Mouse (Mus musculus): ENCODE results near the gene Serpina3m. TPM values are rescaled to one million over a fixed set of nuclear protein-coding genes. Genes with fewer than 3 reads are reported as not detected.
A peak's percentile ranks its signal among the peaks of the same experiment; 100 is the strongest.
"Not testable (repeated sequence)": the region's sequence is repeated elsewhere in the genome, so short reads cannot be mapped to it uniquely, and the experiment has no call there.

Gene Serpina3m
- total and polyA plus RNA-seq, 2 experiments from 2014 or later = not detected

GRCm38 (mm10) chr12:104347091-104347490 is 8.8 kb downstream of the Serpina3m start:
- no peaks in the 10 kb centered on the region for H3K4me1 ChIP-seq (ENCODE audit: insufficient read depth, low read length)
- TF ChIP-seq CTCF (IDR thresholded peaks at IDR 0.05) = no peak
- DNase-seq (ENCODE audit: low spot score) = no peak
- H3K27ac ChIP-seq (ENCODE audit: low read depth, low read length) = no peak overlapping the region
- H3K9me3 ChIP-seq (ENCODE audit: low read length) = no peaks in the 10 kb centered on the region
- WGBS = 72% methylated on average over 2 of the region's 2 CpGs
- H3K4me3 ChIP-seq (ENCODE audit: low read depth, low read length) = no peak overlapping the region
- H3K9ac ChIP-seq (replicated peaks; ENCODE audit: low read length, poor library complexity, severe bottlenecking) = no peak overlapping the region
- no peaks in the 10 kb centered on the region for H3K27me3 ChIP-seq (ENCODE audit: insufficient read depth, low read length)
- H3K4me2 ChIP-seq (ENCODE audit: low read depth, low read length, poor library complexity, severe bottlenecking) = no peak overlapping the region
- no peak for ATAC-seq (ENCODE audit: low FRiP score)
- H3K36me3 ChIP-seq (ENCODE audit: insufficient read depth, low read length) = no peaks in the 10 kb centered on the region

- H3K4me2 ChIP-seq (ENCODE audit: low read depth, low read length, poor library complexity, severe bottlenecking); H3K4me3 ChIP-seq (ENCODE audit: low read depth, low read length); H3K27ac ChIP-seq (ENCODE audit: low read depth, low read length); H3K36me3 ChIP-seq (ENCODE audit: insufficient read depth, low read length); H3K9me3 ChIP-seq (ENCODE audit: low read length); ATAC-seq (ENCODE audit: low FRiP score); H3K9ac ChIP-seq (replicated peaks; ENCODE audit: low read length, poor library complexity, severe bottlenecking); H3K4me1 ChIP-seq (ENCODE audit: insufficient read depth, low read length); H3K27me3 ChIP-seq (ENCODE audit: insufficient read depth, low read length): not testable (repeated sequence)
- peak; percentile 68 for TF ChIP-seq CTCF (IDR thresholded peaks at IDR 0.05)
- WGBS = 30% methylated on average over 3 of the region's 3 CpGs
- DNase-seq (ENCODE audit: low spot score) = peak; percentile 40
These were observed 13.5 kb downstream of the Serpina3m start for GRCm38 (mm10) chr12:104351812-104352211.

GRCm38 (mm10) chr12:104356006-104356405 is 17.7 kb downstream of the Serpina3m start:
- Histone ChIP-seq H3K9me3 (ENCODE audit: low read length) (no peaks in the 10 kb centered on the region), H3K27me3 (ENCODE audit: insufficient read depth, low read length) (no peaks in the 10 kb centered on the region), H3K4me3 (ENCODE audit: low read depth, low read length) (no peak overlapping the region), H3K9ac (replicated peaks; ENCODE audit: low read length, poor library complexity, severe bottlenecking) (no peak overlapping the region), H3K36me3 (ENCODE audit: insufficient read depth, low read length) (no peaks in the 10 kb centered on the region), H3K4me2 (ENCODE audit: low read depth, low read length, poor library complexity, severe bottlenecking) (no peak overlapping the region), H3K27ac (ENCODE audit: low read depth, low read length) (no peak overlapping the region), H3K4me1 (ENCODE audit: insufficient read depth, low read length) (no peaks in the 10 kb centered on the region)
- TF ChIP-seq CTCF (IDR thresholded peaks at IDR 0.05) = no peak
- ATAC-seq (ENCODE audit: low FRiP score) (no peak), DNase-seq (ENCODE audit: low spot score) (no peak)
- 85% methylated on average over 3 of the region's 3 CpGs for WGBS

- WGBS = 90% methylated on average over 3 of the region's 3 CpGs
- no peaks in the 10 kb centered on the region for H3K9me3 ChIP-seq (ENCODE audit: low read length)
- no peak for ATAC-seq (ENCODE audit: low FRiP score)
These were observed 31.7 kb downstream of the Serpina3m start for GRCm38 (mm10) chr12:104369986-104370385.

GRCm38 (mm10) chr12:104377179-104377578 is 38.9 kb downstream of the Serpina3m start:
- 79% methylated on average over 5 of the region's 5 CpGs for WGBS
- not testable (repeated sequence) for H3K4me1 ChIP-seq (ENCODE audit: insufficient read depth, low read length)

More at GRCm38 (mm10) chr12:104369986-104370385, 31.7 kb downstream of the Serpina3m start:
- no peak for TF ChIP-seq CTCF (IDR thresholded peaks at IDR 0.05)
- Histone ChIP-seq H3K4me2 (ENCODE audit: low read depth, low read length, poor library complexity, severe bottlenecking) (no peak overlapping the region), H3K27me3 (ENCODE audit: insufficient read depth, low read length) (no peaks in the 10 kb centered on the region), H3K4me1 (ENCODE audit: insufficient read depth, low read length) (no peaks in the 10 kb centered on the region), H3K36me3 (ENCODE audit: insufficient read depth, low read length) (no peaks in the 10 kb centered on the region), H3K9ac (replicated peaks; ENCODE audit: low read length, poor library complexity, severe bottlenecking) (no peak overlapping the region), H3K4me3 (ENCODE audit: low read depth, low read length) (no peak overlapping the region), H3K27ac (ENCODE audit: low read depth, low read length) (no peak overlapping the region)
- no peak for DNase-seq (ENCODE audit: low spot score)

GRCm38 (mm10) chr12:104378351-104378750 is 40.1 kb downstream of the Serpina3m start:
- not testable (repeated sequence) for H3K9me3 ChIP-seq (ENCODE audit: low read length); H3K4me3 ChIP-seq (ENCODE audit: low read depth, low read length); DNase-seq (ENCODE audit: low spot score); H3K9ac ChIP-seq (replicated peaks; ENCODE audit: low read length, poor library complexity, severe bottlenecking); H3K27ac ChIP-seq (ENCODE audit: low read depth, low read length); H3K4me1 ChIP-seq (ENCODE audit: insufficient read depth, low read length); H3K27me3 ChIP-seq (ENCODE audit: insufficient read depth, low read length); ATAC-seq (ENCODE audit: low FRiP score); H3K4me2 ChIP-seq (ENCODE audit: low read depth, low read length, poor library complexity, severe bottlenecking); H3K36me3 ChIP-seq (ENCODE audit: insufficient read depth, low read length)
- WGBS = 74% methylated on average over 2 of the region's 2 CpGs

More at GRCm38 (mm10) chr12:104377179-104377578, 38.9 kb downstream of the Serpina3m start:
- not testable (repeated sequence) for ATAC-seq (ENCODE audit: low FRiP score); H3K36me3 ChIP-seq (ENCODE audit: insufficient read depth, low read length); H3K4me2 ChIP-seq (ENCODE audit: low read depth, low read length, poor library complexity, severe bottlenecking); DNase-seq (ENCODE audit: low spot score); H3K9ac ChIP-seq (replicated peaks; ENCODE audit: low read length, poor library complexity, severe bottlenecking); H3K9me3 ChIP-seq (ENCODE audit: low read length); H3K4me3 ChIP-seq (ENCODE audit: low read depth, low read length); H3K27me3 ChIP-seq (ENCODE audit: insufficient read depth, low read length); H3K27ac ChIP-seq (ENCODE audit: low read depth, low read length)

GRCm38 (mm10) chr12:104378815-104379214 is 40.5 kb downstream of the Serpina3m start:
- DNase-seq (ENCODE audit: low spot score); H3K4me1 ChIP-seq (ENCODE audit: insufficient read depth, low read length); H3K27ac ChIP-seq (ENCODE audit: low read depth, low read length); H3K9ac ChIP-seq (replicated peaks; ENCODE audit: low read length, poor library complexity, severe bottlenecking); H3K4me3 ChIP-seq (ENCODE audit: low read depth, low read length); H3K27me3 ChIP-seq (ENCODE audit: insufficient read depth, low read length); H3K9me3 ChIP-seq (ENCODE audit: low read length); H3K4me2 ChIP-seq (ENCODE audit: low read depth, low read length, poor library complexity, severe bottlenecking); ATAC-seq (ENCODE audit: low FRiP score); H3K36me3 ChIP-seq (ENCODE audit: insufficient read depth, low read length): not testable (repeated sequence)
- 51% methylated on average over 5 of the region's 5 CpGs for WGBS
